Mouse (Mus musculus): ENCODE measurements around the gene Gm29609.

Gene Gm29609

DNA sequence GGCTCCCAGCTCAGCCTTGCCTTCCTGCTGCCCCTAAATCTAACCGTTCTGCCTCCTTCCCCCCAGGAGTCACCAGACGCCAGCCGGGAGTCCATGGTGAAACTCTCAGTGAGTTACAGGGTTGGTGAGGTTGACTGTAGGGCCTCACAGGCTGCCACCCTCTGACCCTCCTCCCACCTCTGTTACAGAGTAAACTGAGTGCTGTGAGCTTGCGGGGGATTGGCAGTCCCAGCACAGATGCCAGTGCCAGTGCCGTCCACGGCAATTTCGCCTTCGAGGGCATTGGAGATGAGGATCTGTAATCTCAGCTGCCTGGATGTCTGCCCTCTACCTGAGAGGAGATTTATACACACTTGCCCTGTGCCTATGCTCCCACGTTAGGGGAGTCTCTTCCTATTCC is 18.5 kb upstream of the Gm29609 start:
- DNase-seq (ENCODE audit: low read depth) = no peak

- no peak for DNase-seq (ENCODE audit: low read depth)
These were observed 17.4 kb upstream of the Gm29609 start for GRCm38 (mm10) chr5:31197072-31197471.

DNA sequence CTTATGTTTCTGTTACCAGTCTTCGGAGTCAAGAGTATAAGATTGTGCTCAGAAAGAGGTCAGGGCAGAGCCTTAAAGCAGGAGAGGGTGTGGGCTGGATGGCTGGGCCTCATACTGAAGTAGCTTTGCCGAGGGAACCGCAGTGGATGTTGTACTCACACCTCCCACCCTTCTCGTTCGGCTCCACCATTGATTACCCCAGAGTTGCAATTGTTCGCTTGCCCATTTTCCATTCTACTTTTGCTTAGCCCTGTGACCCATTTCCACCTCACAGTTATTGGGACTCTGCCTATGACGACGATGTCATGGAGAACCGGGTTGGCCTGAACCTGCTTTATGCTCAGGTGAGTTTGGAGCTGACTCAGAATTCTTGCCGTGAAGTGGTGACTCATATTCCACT is 16.5 kb upstream of the Gm29609 start:
- DNase-seq (ENCODE audit: low read depth) = no peak

DNA sequence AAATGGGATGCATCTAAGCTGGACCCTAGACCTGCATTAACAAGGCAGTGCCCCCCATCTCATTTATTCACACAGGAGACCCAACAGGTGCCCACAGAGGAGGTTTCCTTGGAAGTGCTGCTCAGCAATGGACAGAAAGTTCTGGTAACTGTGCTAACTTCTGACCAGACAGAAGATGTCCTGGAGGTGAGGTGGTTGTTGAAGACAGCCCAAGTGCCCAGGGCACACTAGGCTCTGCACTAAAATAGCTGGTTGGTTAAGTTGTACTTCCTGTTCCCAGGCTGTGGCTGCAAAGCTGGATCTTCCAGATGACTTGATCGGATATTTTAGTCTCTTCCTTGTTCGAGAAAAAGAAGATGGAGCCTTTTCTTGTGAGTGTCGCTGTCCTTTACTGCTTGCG is 16.0 kb upstream of the Gm29609 start:
- no peak for DNase-seq (ENCODE audit: low read depth)

DNA sequence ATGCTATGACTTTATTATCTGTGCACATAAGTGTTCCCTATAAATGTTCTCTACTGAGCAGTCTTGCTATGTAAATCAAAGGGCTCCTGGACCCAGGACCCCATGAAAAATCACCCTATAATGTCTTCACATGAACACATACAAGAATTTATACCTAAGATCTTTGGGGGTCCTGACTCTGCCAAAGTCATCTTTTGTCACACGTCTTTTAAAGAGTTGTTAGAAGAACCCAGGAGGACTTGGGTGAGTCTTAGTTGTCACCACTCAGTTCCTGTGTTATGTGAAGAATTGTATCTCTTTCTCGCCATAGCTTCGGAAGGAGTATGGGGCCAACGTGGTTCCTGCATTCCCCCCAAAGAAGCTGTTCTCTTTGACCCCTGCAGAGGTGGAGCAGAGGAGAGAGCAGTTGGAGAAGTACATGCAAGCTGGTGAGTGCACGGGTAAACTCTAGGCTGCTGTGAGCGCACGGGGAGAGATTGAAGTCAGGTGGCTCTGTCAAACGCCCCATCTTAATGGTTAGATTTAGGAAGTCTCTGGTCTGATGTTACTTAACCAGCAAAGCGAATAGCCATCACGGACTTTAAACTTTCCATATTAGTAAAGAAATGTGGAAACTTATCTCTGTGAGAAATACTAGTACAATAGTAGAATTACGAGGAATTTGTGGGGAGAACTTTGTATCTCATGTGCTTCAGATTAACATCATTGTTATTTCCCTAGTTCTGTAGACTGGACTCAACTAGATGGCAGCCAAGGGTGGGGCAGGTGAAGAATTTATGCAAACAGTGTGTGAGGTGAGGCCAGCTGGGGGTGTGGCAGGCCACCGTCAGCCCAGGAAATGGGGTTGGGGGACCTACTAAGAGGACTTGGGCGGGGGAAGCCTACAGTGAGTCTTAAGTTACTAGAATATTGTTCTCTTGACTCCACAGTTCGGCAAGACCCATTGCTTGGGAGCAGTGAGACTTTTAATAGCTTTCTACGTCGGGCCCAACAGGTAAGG is 15.1 kb upstream of the Gm29609 start:
- no peak for DNase-seq (ENCODE audit: low read depth)

DNA sequence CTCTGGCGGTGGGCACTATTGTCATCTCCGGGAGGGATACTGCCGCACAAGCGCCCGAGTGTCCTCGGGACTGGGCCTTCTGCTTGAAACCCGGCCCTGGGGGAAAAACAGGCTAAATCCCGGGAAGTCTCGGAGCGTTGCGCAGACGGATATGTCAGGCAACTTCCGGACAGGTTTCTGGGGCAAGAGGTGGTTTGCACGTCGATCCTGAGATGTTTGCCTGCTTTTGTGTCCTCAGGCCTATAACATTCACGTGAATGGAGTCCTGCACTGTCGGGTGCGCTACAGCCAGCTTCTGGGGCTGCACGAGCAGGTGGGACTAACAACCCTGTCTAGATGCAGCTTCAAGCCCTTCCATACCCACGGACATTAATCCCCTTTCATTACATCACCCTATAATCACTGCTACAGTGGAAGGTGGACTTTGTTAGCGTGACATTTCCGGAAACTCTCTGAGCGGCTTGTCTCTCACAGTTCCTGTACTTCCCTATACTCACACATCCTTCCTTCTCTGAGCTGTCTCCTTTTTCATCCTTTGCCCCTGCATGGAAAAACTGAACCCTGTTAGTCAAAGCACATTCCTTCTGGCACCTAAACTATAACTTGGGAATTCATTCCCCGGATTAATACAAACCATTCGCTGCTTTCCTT is 14.0 kb upstream of the Gm29609 start:
- DNase-seq (ENCODE audit: low read depth) = peak; percentile 49

DNA sequence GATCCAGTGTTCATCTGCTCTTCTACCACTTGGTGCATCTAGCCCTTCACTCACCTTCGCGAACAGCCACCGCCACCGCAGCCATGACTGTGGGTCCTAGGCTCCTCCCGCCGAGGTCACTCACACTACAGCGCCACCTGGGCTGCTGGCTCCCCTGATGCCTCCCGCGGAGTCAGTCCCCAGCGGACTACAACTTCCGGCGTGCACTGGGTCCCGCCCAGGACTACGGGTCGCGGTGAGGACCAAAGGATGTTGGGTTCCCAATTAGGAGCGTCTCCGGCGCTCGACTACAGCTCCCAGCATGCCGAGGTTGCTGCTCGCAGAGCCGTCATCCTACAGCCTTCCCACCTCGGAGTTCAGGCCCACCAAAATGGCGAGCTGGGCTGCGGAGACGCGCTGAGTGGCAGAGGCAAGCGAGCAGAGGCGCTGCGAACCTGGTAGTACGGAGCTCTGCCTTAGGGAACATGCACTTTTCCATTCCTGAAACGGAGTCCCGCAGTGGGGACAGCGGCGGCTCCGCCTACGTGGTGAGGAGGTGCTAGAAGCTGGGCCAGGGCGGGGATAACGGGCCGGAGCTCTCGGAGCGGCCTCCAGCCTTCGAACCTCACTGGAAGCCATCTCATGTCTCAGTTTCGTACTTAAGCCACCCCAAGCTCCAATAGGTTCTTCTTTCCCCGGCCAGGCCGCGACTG is 13.4 kb upstream of the Gm29609 start, which contains the start of the genes Snx17 and Eif2b4:
Gene Snx17, plus strand, starts transcription at position 289 of the 692 bp plus-strand sequence.
Gene Eif2b4, minus strand, starts transcription at position 492 of the 692 bp plus-strand sequence.
- peak; percentile 99 for DNase-seq (ENCODE audit: low read depth)

- no peak for DNase-seq (ENCODE audit: low read depth)
These were observed 12.6 kb upstream of the Gm29609 start for GRCm38 (mm10) chr5:31192045-31192938.

GRCm38 (mm10) chr5:31190201-31190600 is 10.5 kb upstream of the Gm29609 start:
- no peak for DNase-seq (ENCODE audit: low read depth)

DNA sequence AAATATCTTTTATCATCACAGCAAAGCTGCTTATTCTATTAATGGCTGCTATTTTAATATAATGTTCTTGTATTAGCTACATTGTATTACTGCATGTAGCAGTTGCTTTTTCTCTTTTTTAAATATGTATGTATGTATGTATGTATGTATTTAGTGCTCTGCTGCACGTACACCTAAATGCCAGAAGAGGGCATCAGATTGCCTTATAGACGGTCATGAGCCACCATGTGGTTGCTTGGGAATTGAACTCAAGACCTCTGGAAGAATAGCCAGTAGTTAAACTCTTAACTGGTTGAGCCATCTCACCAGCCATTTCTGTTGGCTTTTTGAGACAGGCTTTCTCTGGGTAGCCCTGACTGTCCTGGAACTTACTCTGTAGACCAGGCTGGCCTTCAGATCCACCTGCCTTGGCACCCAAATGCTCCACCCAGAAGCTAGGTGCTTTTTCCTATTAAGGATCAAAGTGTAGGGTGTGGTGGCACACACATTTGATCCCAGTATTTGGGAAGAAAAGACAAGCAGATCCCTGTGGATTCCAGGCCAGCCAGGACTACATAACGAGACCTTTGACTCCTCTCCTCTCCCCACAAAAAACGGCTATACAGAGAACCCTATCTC is 8.6 kb upstream of the Gm29609 start:
- DNase-seq (ENCODE audit: low read depth) = peak; percentile 83

- DNase-seq (ENCODE audit: low read depth) = no peak
These were observed 4.0 kb upstream of the Gm29609 start for GRCm38 (mm10) chr5:31183678-31184077.

- DNase-seq (ENCODE audit: low read depth) = no peak
These were observed 1.6 kb upstream of the Gm29609 start for GRCm38 (mm10) chr5:31181183-31181770.

GRCm38 (mm10) chr5:31179301-31179765 is 378 bp downstream of the Gm29609 start:
- DNase-seq (ENCODE audit: low read depth) = peak; percentile 84

DNA sequence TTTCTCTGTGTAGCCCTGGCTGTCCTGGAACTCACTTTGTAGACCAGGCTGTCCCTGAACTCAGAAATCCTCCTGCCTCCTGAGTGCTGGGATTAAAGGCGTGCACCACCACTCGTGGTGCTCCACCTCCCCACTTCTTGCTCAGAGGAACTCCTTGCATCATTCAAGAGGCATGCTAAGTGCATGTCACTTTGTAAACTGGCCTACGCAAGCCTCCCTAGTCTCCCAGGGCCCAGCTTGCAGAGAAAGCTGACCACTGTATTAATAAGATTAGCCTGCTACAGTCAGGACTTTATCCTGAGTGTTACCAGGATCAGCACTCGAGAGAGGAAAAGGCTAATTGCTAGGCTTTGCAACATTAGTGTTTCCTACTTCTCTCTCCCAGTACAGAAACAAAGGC is 11.1 kb downstream of the Gm29609 start:
- DNase-seq (ENCODE audit: low read depth) = no peak

DNA sequence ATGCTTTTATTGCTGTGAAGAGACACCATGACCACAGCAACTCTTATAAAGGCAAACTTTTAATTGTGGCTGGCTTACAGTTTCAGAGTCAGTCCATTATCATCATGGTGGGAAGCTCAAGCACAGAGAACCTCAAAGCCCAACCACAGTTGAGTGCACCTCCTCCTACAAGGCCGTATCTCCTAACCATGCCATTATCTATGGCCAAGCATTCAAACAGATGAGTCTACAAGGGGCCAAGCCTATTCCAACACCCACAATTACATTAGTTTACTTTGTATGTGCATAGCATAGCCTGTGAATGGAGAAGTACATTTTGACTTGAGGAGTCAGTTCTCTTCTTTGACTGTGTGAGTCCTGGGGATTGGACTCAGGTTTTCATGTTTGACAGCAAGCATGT is 14.8 kb downstream of the Gm29609 start:
- DNase-seq (ENCODE audit: low read depth) = no peak

DNA sequence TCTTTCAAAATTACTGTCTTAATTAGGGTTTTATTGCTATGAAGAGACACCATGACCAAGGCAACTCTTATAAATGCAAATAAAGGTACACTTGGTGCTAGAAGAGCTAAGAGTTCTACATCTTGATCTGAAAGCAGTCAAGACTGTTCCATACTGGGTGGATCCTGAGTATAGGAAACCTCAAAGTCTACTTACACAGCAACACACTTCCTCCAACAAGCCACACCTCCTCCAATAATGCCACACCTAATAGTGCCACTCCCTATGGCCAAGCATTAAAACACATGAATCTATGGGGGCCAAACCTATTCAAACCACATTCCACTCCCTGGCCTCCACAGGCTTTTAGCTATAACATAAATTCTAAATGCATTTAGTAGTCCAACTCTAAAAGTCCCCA is 17.2 kb downstream of the Gm29609 start:
- DNase-seq (ENCODE audit: low read depth) = peak; percentile 55

- peak; percentile 84 for DNase-seq (ENCODE audit: low read depth)
These were observed 25.6 kb downstream of the Gm29609 start, which contains the start of gene Mpv17 for GRCm38 (mm10) chr5:31154152-31154553. Gene Mpv17 (minus strand): TSS chr5:31154251.

DNA sequence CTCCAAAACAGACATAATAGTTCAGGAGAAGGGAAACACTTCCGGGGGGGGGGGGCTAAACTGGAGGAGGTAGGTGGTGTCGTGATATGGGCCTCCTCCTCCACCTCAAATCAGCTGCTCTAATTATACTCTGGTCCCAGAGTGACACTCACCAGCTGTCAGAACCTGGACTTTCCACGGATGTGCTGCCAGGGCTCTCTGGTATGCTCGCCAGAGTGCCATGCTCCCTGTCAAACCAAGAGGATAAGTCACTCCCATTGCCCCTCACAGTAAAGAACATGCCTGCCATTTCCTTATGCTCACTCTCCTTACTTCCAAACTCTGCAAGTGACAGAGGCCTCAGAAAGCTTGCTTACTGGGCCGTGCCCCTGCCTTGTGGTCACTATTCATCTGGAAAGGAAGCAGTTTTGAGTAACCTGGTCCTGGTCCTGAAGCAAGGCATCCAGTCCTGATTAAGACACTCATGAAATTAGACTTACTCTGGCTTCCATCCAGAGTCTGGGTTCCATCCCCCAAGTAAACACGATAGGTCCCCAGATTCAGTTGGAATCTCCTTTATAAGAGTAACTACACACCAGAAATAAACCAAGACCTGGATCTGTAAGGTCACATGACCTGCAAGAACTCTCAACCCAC is 26.1 kb downstream of the Gm29609 start:
- no peak for DNase-seq (ENCODE audit: low read depth)

DNA sequence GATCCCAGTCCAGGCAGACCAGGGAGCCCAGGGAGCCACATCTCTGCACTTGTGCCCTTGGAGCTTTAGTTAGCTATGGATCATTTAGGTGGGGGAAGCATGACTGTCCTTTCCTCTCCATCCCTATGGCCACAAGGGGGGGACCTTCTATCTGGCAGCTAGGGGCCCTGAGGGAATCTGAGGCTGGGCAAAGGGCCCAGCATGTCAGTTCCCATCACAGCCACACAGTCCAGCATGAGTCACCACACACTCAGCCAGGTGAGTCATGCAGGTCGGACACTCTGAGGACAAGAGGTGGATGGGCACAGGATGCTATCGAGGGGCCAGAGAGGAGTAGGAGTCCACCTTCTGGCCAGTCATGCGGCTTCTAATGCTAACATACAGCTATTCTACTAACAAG is 28.0 kb downstream of the Gm29609 start:
- DNase-seq (ENCODE audit: low read depth) = peak; percentile 56

- DNase-seq (ENCODE audit: low read depth) = no peak
These were observed 29.9 kb downstream of the Gm29609 start for GRCm38 (mm10) chr5:31149781-31150180.

All from 416B (cell line).